Mouse (Mus musculus) mesoderm, embryonic 11.5 days (tissue): ENCODE data around the gene Upk3b.
A peak's percentile ranks its signal among the peaks of the same experiment; 100 is the strongest.

Experiments
- DNase-seq: peaks from one replicate; pipeline ENCODE4 v3.0.0-alpha.2; 2012; ENCODE audit warnings: low read depth, low spot score

Upk3b gene

GRCm38 (mm10) chr5:136038258-136039214, at the start of gene Upk3b:
Gene Upk3b (plus strand): TSS chr5:136038496.
- DNase-seq: no peak

- DNase-seq: no peak
These were observed 47.7 kb upstream of the Upk3b start for GRCm38 (mm10) chr5:135990601-135991000.

- DNase-seq: no peak
These were observed 44.8 kb upstream of the Upk3b start for GRCm38 (mm10) chr5:135993381-135993965.

GRCm38 (mm10) chr5:135994335-135994724, 44.0 kb upstream of the Upk3b start:
- DNase-seq: no peak

- peak; percentile 92 for DNase-seq
These were observed 43.3 kb upstream of the Upk3b start, which contains the start of gene Dtx2 for GRCm38 (mm10) chr5:135994725-135995687. Gene Dtx2 (plus strand): TSS chr5:135994800.

GRCm38 (mm10) chr5:135996162-135996561, 42.1 kb upstream of the Upk3b start:
- no peak for DNase-seq

GRCm38 (mm10) chr5:136001222-136001621, 37.1 kb upstream of the Upk3b start:
- DNase-seq: no peak

GRCm38 (mm10) chr5:136002325-136002724, 36.0 kb upstream of the Upk3b start:
- DNase-seq: no peak

GRCm38 (mm10) chr5:136002751-136003151, 35.5 kb upstream of the Upk3b start:
- peak; percentile 21 for DNase-seq

- no peak for DNase-seq
These were observed 33.8 kb upstream of the Upk3b start for GRCm38 (mm10) chr5:136004537-136004936.

- DNase-seq: no peak
These were observed 30.6 kb upstream of the Upk3b start for GRCm38 (mm10) chr5:136007745-136008144.

GRCm38 (mm10) chr5:136014877-136015276, 23.4 kb upstream of the Upk3b start:
- no peak for DNase-seq

- DNase-seq: no peak
These were observed 22.7 kb upstream of the Upk3b start for GRCm38 (mm10) chr5:136015586-136015985.

- DNase-seq: no peak
These were observed 22.1 kb upstream of the Upk3b start for GRCm38 (mm10) chr5:136016014-136016876.

GRCm38 (mm10) chr5:136017262-136017661, 21.0 kb upstream of the Upk3b start:
- no peak for DNase-seq

GRCm38 (mm10) chr5:136018726-136019125, 19.6 kb upstream of the Upk3b start:
- DNase-seq: no peak

- no peak for DNase-seq
These were observed 18.4 kb upstream of the Upk3b start for GRCm38 (mm10) chr5:136019907-136020306.

GRCm38 (mm10) chr5:136025712-136026111, 12.6 kb upstream of the Upk3b start:
- DNase-seq: no peak

GRCm38 (mm10) chr5:136026859-136027258, 11.4 kb upstream of the Upk3b start:
- DNase-seq: no peak

- DNase-seq: no peak
These were observed 10.5 kb upstream of the Upk3b start for GRCm38 (mm10) chr5:136027612-136028311.
